Mouse (Mus musculus) B cell, adult 62 days (primary cell): ENCODE measurements around the gene Gm5891. TPM values are rescaled to one million over a fixed set of nuclear protein-coding genes. Genes with fewer than 3 reads are reported as not detected.

Experiments used
- total RNA-seq: library from RNA; stranded (reverse); gene quantifications from 4 replicates; pipeline ENCODE4 v1.2.4, GENCODE M21; 2023

Gene Gm5891
- total RNA-seq: not detected in 4 replicates

DNA sequence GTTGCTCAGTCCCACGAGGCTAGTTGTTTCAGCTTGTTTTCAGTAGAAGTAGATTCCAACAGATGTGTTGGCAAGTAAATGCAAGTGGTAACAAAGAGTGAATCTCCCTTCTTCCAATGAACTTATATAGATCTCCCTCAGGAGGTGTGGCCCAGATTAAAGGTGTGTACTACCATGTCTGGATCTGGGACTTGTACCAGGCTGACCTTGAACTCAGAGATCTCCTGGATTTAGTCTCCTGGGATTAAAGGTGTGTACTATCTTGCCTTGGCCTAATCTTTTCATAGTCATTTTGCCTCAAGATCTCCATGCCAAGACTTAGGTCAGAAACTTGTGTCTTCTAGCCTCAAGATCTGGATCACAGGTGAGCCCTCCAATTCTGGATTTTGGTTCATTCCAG is at the start of gene Gm5891:
Gene Gm5891, minus strand, starts transcription at position 101 of the 400 bp plus-strand sequence.

Other genes starting within 250 kb of the Gm5891 start
- not detected in 4 replicates for gene Gm4175, start 159.8 kb downstream of the Gm5891 start, total RNA-seq
- not detected in 4 replicates for gene Gm4177, start 124.6 kb downstream of the Gm5891 start, total RNA-seq
- gene Vmn1r135, start 88.9 kb downstream of the Gm5891 start, total RNA-seq: not detected in 4 replicates
- not detected in 4 replicates for gene Gm5725, start 77.0 kb downstream of the Gm5891 start, total RNA-seq
- not detected in 4 replicates for gene Vmn1r137, start 73.3 kb upstream of the Gm5891 start, total RNA-seq
- not detected in 4 replicates for gene Vmn1r138, start 107.6 kb upstream of the Gm5891 start, total RNA-seq
- not detected in 4 replicates for gene Gm6176, start 135.0 kb upstream of the Gm5891 start, total RNA-seq
- not detected in 4 replicates for gene Vmn1r139, start 147.8 kb upstream of the Gm5891 start, total RNA-seq
- gene Gm16451, start 197.0 kb upstream of the Gm5891 start, total RNA-seq: not detected in 4 replicates
- gene Gm10666, start 213.4 kb upstream of the Gm5891 start, total RNA-seq: not detected in 4 replicates
- not detected in 4 replicates for gene Vmn1r142, start 242.7 kb upstream of the Gm5891 start, total RNA-seq